Mouse (Mus musculus) neutrophil, adult 59 days (primary cell): ENCODE results near the gene Six1. TPM values are rescaled to one million over a fixed set of nuclear protein-coding genes. Genes with fewer than 3 reads are reported as not detected.

Experiments used
- total RNA-seq, 2 experiments: library from RNA; stranded (reverse); gene quantifications; 1 replicate in 1 of 2; 2 replicates in 1 of 2; pipeline ENCODE4 v1.2.4; 2023

The Six1 gene
- not detected for total RNA-seq

GRCm38 (mm10) chr12:73053668-73054241 lies at the start of gene Six1:
Gene Six1 (minus strand): TSS chr12:73053887.

Other genes with a start within 250 kb of the Six1 start
- gene Six6, start 114.0 kb downstream of the Six1 start, total RNA-seq: not detected
- under 1 TPM; 0.27 to 0.71 TPM for gene 4930447C04Rik, start 113.1 kb downstream of the Six1 start, total RNA-seq
- gene Six4, start 59.6 kb upstream of the Six1 start, total RNA-seq: under 1 TPM in 1 of 2 experiments, not detected in 1; 0.07 TPM
- 1 to 10 TPM; 7.8 to 8.5 TPM for gene Mnat1, start 69.8 kb upstream of the Six1 start, total RNA-seq
- 10 to 100 TPM in 1 of 2 experiments, 1 to 10 TPM in 1; 7.7 to 10.5 TPM for gene Trmt5, start 232.8 kb upstream of the Six1 start, total RNA-seq
- gene Slc38a6, start 232.9 kb upstream of the Six1 start, total RNA-seq: 10 to 100 TPM in 1 of 2 experiments, 1 to 10 TPM in 1; 9.4 to 12.6 TPM